Mouse (Mus musculus) CD4-positive, CD25-positive, alpha-beta regulatory T cell, adult 2 months (primary cell): ENCODE measurements around the gene Kank4.
A peak's percentile ranks its signal among the peaks of the same experiment; 100 is the strongest.
"Not testable (repeated sequence)": the region's sequence is repeated elsewhere in the genome, so short reads cannot be mapped to it uniquely, and the experiment has no call there.

Source experiments
- DNase-seq: peaks from one replicate; pipeline ENCODE4 v3.0.0-alpha.2; 2012; ENCODE audit warnings: low read depth, low spot score

Kank4 gene

DNA sequence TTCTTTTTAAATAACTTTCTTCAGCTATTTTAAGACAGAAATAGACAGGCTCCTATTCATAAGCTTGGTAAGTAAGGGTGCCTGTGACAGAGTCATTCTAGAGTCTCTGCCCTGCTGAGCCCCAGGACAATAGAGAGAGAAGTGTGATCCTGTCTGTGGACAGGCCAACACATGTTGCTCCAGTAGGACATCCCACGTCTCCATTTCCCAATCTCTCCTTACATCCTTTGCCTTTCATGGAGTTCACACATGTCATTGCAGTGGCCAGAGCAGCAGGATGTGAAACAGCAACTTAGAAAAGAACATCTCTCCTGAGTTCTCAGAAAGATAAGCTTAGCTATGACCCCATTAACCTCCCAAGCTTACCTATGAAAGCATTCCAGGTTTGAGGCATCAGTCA is 14.4 kb upstream of the Kank4 start:
- no peak for DNase-seq

DNA sequence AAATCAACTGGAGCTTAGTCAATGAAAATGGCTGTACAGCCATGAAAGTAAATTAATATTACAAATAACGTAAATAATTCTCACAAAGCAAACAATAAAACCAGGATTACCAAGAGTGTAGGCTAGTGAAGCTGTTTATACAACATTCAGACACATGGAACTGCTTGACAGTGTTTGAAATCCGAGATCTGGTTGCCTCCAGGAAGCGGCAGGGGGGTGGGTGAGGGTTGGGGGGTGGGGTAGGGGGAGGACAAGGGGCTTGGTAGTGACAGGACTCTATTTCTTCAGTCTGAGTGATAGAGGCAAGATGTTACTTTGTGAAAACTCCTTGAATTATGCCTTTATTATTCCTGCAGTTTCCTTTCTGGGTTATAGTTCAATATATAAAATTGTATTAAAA is 9.4 kb upstream of the Kank4 start:
- no peak for DNase-seq

DNA sequence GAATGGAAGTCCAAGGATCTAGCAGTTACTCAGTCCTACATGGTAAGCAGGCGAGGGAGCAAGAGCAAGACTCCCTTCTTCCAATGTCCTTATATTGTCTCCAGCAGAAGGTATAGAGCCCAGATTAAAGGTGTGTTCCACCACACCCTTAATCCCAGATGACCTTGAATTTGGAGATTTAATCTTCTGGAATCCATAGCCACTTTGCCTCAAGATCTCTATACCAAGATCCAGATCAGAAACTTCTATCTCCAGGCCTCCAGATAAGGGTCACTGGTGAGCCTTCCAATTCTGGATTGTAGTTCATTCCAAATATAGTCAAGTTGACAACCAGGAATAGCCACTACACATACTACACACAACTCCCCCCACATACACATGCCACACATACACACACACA is 6.4 kb upstream of the Kank4 start, which contains the start of gene I0C0044D17Rik:
Gene I0C0044D17Rik, minus strand, starts transcription at position 101 of the 400 bp plus-strand sequence.
- not testable (repeated sequence) for DNase-seq

DNA sequence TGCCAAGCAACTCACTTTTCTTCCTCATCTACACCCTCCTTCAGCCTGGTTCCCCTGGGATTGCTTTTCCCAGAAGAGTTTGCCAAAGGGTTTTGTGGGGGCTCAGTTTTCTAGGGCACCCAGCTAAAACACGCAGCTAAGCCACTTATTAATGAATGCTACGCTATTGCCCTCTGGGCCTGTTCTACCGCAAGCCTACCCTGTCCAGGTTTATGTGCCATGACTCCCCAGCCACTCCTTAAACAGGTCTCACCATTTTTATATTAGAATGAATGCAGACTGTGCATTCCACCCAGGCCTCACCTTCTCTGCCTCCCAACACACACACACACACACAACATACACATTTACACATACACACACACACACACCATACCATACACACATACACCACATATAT is 5.7 kb upstream of the Kank4 start:
- DNase-seq, result no peak

DNA sequence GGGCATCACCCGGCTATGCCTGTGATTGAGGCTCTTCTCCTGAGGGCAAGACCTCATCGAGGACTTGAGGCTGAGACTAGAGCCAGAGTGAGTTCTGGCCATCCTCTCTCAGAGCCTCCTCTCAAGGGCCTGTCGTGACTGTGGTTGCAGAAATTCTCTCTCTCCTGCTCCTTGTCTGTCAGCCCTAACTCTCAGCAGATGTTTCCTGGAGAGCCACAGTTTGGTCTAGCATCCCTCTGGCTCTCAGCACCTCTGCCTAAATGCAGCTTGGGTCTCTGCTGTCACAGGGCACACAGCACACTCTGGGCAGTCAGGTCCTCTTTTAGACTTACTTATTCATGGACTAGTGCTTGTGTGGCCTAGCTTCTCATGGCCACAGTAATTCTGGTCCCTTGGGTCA is 5.1 kb upstream of the Kank4 start:
- DNase-seq, result no peak

DNA sequence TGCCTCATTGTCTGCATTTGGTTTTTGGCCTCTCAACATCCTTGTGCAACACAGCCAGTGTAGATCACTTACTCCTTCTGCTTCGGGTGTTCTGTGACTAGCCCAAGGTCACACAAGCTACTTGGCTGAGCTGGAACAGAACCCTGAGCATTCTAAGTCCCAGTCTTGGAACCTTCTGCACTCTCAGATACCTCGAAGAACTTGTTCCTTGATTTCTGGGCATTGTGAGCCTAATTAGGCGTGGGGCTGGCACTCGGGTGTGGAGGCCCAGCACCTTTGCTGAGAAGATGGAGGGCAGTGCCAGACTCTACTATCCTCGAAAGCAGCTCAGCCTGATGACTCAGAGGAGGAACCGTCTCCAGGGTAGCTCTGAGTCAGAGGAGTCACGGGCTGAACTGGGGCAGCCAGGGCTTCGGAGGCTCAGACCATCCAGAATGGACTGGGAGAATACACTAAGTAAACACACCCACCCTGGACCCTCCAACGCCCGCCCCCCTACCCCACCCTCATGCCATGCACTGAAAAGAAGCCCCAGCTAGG is 1.9 kb upstream of the Kank4 start:
- no peak for DNase-seq

DNA sequence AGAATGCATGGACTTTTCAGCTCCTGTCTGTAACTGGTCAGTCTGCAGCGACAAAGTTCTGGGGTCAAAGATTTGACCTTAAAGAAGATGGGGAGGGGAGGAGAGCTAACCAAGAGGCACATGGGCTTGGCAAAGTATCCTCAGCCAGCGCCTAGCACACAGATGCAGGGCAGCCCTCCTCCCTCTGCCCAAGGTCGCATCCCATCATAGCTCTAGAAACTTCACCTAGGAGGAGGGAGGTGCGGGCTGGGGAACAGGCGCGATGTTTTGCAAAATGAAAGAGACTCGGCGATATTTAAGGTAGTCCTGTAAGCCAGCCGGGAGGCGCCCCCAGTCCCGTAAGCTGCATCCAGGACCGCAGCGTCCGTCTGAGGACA is 542 bp downstream of the Kank4 start:
- no peak for DNase-seq

DNA sequence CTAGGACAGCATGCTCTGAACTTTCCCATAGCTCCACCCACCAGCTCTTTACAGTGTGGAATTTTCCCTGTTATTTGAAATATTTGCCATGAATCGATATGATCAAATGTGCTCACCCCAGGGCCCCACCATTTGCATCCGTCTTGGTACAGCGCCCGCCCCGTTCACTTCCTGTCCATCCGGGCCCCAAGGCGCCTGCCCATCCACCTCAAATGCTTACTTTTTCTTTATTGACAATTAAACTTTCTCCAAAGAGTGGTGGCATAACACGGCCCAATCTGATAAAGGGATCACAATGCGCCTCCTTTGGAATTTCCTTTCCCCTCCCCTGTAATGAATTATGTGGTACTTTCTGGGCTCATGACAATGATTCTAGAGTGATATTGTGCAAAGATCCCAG is 11.0 kb downstream of the Kank4 start:
- no peak for DNase-seq

DNA sequence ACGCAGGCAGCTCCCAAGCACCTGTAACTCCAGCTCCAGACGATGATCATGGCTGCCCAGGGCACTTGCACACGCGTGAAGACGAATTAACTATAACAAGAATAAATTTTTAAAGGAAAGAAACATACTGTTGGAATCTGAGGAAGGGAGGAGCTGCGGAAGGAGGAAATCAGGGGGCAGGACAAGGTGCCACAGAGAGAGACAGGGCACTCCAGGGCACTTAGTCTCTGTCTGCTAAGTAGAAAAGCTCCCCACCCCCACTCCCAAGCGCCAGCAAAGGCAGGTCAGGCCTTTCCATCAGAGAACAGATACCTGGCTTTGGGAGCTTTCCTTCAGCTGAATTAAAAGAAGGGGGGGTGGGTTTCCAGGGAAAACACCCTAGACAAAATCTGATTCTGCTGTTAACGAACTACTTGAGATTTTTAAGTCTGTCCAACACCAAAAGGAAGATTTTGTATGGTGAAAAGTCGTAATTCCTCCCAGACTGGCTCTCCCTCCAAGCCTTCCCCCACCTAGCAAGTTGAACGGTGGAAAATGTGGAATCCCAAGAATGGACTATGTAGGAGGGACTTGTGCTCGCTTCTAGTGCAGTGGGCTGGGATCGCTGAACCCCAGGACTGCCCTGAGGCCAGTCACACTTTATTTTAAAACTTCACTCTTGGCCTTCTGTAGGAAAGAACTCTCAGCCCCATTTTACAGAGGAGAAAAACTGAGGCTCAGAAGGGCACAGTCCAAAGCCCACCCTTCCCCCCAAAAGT is 11.9 kb downstream of the Kank4 start:
- no peak for DNase-seq

DNA sequence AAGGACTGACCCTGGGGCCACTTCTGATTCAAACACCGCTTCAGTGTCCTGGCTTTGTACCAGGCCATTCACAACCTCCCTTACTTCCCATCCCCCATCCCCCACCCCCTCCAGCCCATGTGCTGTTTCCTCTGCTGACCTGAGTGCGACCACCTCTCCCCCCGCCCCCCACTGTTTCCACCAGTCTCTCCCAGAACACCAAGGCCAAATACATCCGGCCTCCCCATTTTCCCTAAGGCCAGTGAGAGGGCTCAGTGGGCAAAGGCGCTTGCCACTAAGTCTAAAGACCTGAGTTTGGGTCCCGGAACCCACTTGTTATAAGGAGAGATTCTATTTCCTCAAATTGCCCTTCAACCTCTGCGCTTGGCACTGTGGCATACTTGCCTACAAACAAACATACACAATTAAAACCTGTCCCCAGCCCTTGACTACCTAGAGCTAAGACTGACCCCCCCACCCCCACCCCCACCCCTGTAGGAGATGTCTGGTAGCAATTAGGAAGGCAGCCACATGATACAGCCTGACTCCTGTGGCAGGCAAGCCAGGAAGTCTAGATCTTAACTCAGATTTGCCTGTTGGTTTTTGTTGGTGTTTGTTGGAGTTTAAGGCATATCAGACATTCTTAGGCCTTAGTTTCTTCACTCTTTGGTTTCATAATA is 12.7 kb downstream of the Kank4 start:
- DNase-seq, result no peak

DNA sequence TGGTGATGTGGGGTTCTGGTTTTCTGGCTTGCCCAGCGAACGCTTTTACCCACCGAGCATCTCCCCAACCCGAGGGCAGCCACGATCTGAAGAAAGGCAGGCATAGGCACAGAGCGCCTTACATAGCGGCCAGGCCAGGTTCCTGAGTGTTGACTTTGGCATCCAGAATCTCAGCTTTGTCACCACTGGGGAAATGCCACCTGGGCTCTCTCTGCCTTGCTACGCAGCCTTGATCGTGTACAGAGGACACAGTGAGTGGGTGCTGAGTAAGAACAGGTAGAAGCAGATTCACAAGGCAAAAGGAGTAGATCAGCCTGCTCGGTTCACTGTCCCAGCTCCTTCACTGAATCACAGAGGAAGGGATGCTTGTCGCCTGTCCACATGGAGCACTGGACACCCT is 15.6 kb downstream of the Kank4 start:
- DNase-seq, result no peak

DNA sequence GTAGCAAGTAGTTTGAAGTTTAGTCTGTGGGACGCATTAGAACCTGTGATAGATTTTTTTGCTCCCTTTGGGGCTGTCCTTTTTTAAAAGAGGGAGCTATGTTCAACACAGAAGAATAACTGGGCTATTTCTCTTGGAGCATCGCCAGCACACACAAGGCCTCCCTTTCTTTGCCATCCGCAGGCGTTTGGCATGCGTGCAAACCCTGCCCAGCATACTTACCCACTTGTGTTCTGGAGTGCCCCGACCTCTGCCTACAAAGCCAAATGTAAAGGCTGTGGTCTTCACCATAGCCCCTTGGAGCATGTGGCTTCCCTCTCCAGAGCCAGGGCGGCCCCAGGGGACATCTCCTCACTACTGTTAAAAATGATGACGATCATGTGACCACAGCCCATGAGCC is 16.5 kb downstream of the Kank4 start:
- no peak for DNase-seq

DNA sequence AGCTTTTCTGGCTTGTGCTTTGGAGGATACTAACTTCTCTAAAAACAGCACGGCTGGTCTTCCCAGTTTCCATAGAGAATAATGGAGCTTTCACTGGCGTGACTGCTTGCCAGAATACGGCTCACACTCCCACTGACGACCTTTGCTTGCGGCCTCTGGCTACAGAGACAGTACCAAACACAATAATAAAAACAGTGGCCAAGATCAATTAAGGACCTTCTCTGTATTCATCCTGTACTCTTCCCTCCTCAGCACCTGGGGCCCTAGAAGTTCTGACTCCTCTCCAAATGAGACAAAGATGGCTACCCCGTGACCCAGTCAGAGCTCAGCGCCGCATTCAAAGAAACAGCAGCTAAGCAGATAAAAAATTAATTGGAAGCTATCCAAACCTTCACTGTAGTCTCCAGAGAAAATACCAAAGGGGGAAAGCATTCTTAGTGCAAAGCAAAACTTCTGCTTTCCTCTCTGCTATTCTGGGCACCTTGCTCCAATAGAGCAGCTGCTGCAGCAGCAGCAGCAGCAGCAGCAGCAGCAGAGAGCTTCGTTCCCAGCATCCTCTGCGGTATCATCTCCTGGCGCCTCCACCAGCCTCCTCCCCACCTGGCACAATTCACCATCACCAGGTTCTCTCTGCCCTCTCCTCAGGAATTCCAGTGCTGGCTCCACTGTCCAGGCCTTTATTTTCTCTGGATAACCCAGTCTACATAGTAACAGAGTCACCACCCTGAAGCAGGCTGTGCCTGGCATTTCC is 20.6 kb downstream of the Kank4 start:
- DNase-seq, result no peak

DNA sequence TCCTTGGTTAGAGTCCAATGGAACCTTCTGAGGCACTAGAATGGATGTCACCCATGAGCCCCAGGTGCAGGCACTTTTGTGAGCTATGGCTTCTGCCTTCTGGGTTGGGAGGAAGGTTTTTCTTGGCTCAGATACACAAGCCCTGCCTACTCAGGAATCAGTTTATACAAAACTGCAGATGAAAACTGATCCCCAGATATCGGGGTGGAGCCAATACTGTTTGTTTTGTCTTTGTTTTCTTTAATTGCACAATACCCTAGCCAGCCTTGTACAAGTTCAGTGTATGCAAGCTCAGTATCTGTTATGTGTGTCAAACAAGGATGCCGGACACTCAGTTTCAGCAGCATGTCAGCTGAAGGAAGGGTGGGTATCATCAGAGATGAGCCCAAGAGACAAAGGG is 22.1 kb downstream of the Kank4 start:
- no peak for DNase-seq

DNA sequence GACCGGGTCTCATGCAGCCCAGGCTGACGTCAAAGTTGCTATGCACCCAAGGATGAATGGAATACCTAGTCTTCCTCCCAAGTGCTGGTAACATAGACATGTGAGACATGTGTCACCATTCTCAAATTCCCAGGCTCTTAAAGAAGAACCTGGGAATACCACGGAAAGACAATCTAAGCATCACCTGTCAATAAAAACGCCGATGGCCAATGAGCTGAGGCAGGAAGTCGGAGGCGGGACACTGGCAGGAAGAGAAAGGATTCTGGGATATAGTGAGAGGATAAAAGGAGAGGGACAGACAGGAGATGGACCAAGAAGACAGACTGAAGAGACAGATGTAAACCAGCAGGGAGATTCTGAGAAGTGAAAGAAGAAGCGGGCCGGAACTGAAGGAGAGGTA is 23.9 kb downstream of the Kank4 start:
- DNase-seq, result no peak

DNA sequence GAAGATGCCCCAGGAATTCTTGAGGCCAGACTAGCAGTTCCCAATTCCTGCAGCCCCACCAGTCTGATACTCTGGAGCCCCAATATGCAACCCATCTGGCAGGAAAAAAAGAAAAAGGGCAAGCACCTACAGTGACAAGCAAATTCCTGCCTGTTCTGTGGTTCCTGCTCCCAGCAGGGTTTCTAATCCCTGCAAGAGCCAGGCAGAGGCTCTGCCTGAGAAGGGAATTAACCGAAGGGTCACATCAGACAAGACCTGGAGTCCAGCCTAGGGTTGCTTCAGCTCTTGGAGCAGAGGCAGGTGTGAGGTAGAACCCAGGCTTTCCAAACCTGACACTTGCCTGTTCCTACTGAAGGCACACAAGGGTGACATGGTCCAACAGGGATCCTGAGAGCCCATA is 26.6 kb downstream of the Kank4 start:
- DNase-seq, result no peak

DNA sequence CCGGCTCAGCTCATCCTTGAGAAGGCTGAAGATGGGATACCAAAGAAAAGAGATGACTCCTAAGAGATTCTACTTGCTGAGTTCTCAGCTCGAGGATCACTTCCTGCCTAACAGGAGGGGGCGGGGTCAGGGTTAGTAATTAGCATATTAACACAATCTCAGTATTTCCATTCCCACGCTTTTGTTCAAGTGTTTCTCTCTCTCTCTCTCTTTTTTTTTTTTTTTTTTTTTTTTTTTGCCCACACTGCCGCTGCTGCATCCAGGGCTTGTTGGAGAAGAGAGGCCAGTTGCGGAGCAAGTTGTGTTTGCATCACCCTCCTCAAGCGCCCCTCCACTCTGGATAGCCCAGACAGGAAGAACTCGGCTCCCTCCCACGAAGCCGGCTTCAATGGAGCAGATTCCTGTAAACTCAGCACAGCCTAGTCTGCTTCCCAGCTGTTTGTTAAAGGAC is 27.5 kb downstream of the Kank4 start:
- peak; percentile 15 for DNase-seq

DNA sequence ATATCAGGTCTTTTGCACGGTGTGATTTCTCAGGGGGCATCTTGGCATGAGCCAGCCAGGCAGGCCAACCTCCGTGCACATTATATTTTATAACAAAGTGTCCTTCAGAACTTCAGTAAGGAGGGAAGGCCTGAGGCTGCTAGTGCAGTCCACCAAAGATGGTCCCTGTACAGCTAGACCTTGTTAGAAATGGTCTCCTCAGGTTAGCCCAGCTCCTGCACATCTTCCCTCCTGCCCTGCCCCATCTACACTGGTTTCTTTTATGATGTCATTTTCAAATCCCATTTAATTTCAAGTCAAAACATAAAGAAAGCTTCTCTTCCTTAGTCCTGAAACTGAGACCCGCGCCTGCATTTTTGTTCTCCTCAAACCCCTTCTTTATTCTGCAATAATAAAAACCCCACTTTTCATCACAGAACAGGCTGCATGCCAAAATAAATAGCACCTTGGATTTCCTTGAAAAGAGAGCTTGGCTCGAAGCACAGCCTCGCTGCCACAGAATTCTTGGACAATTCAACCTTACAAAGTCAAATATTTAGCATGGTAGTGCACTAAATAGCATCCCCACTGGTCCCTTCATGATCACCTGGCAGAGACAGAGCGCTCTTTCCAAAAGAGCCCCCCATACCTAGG is 28.1 kb downstream of the Kank4 start:
- DNase-seq, result no peak

DNA sequence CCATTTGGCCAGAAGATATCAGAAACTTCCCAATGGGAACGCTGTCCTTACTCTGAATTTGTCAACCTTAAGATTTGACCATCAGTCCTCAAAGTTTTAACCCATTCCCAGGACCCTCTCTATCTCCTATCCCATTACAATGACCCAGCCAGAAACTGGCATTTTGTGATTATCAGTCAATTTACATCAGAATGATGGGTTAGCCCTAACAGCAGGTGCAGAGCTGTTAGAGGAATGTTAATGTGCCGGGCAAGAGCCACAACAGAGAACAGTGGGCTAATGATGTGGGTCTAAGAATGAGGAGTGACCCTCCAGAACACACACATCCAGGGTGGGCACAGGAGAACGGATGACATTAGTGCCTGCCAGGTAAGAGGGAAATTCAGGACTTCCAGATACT is 31.1 kb downstream of the Kank4 start:
- DNase-seq, result no peak

DNA sequence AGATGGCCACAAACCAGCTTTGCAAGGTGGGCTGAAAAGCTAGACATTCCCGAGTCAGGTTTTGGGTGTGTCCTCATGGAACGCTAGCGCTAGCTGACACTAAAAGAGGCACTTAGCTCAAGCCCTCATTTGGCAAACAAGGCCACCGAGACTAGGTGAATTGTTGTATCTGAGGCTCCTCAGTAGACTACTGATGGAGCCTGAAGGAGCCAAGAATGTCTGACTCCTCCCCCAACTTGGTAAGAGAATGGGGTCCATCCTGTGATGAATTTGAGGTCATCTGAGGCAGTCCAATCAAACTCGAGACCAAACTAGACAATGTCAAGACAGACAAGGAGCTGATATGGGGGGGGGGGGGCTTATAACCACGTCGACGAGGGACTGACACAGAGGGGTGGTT is 31.5 kb downstream of the Kank4 start:
- no peak for DNase-seq

DNA sequence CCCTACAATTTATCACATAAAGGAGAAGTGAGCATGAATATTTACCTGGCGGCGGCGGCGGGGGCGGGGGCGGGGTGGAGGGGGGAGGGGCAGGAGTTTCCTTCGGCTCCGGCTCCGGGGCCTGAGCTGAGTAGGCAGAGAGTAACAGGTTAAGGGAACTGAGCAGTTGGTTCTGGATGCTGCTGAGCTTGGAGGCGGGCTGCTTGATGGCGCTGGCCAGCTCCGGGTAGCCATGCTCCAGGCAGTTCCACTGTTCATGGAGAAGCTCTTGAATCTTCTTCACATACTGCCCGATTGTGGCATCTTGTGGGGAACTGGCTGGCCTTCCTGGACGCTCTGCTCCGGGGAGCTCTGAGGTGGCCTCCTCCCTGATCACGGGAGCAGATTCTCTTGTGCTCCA is 39.1 kb downstream of the Kank4 start:
- DNase-seq, result no peak

DNA sequence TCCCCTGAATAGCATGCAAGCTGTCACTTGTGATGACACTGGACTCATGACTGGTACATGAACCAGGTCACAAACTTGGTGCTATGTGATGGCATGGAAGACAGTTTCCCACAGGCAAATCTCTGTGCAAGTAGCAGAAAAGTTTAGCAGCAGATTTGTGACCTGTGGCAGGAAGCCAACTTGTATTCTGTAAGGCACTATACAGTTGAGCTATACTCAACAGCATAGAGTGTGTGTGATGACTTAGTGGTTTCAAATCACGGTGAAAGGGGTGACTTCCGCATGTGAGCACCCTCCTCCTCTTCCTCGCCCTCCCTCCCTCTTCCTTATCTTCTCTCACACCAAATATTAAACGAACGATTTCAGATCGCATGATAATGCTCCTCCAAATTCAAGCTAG is 39.9 kb downstream of the Kank4 start:
- DNase-seq, result no peak
